Mouse (Mus musculus) megakaryocyte, embryonic 14.5 days (primary cell): ENCODE measurements around the gene Serpine1.

Experiments
- FLI1 ChIP-seq: IDR thresholded peaks from 2 replicates; pipeline ENCODE4 v1.6.1; 2012; ENCODE audit warnings: low read length, inconsistent platforms, mixed read lengths
- GATA1 ChIP-seq: IDR thresholded peaks from 3 replicates; pipeline ENCODE4 v1.6.1; 2012; ENCODE audit warnings: mixed read lengths, low read length, inconsistent platforms, borderline replicate concordance

DNA sequence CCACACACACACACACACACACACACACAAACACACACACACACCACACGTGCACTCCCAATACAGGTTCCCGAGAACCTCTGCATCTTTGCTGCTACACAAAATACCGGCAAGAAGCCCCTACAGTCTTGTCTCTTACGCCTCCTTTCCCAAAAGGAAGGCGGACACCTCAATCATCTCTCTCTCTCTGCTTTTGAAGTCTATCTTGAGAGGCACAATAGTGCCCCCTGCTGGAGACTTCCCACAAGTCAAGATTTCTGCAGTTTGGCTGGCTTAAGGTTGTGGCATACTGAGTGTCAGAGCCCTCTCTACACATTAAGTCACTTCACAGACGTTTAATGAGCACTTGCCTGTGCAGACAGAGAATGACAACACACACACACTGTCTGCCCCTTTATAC, 35.0 kb upstream of the Serpine1 start:
- TF ChIP-seq GATA1, result no peak
- no peak for TF ChIP-seq FLI1
